Mouse (Mus musculus): ENCODE measurements around the gene Paqr8. TPM values are rescaled to one million over a fixed set of nuclear protein-coding genes. Genes with fewer than 3 reads are reported as not detected.
"Not testable (repeated sequence)": the region's sequence is repeated elsewhere in the genome, so short reads cannot be mapped to it uniquely, and the experiment has no call there.

Gene Paqr8
- polyA plus RNA-seq, 1 experiment from 2014 or later, result 8.4 TPM

DNA sequence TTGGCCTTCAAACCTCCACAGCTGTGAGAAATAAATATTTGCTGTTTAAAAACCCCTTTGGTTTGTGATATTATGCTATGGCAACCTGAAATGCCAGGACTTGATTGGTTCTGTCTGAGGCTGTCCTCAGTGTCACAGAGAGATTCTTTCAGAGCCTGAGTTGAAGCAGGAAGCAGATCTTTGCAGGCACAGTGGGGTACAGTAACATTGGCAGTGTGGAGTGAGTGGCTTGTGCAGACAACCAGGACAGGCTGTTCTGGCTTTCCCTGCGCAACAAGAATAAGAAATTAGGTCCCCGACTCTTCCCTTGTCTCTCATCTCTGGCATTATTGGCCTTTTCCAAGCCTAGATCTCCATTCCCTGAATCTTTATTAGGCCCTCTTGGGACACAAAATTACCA is 29.3 kb downstream of the Paqr8 start:
- Histone ChIP-seq H3K27me3 (ENCODE audit: control insufficient read depth, insufficient read depth, low read length) (no peaks in the 10 kb centered on the region), H3K9ac (ENCODE audit: low read length) (no peak overlapping the region), H3K4me1 (ENCODE audit: control insufficient read depth, insufficient read depth, low read length) (no peaks in the 10 kb centered on the region), H3K4me2 (ENCODE audit: low read depth) (no peak overlapping the region), H3K36me3 (ENCODE audit: control insufficient read depth, insufficient read depth, low read length) (no peaks in the 10 kb centered on the region), H3K4me3 (ENCODE audit: low read depth, low read length) (no peak overlapping the region), H3K9me3 (ENCODE audit: control insufficient read depth, low read length) (no peaks in the 10 kb centered on the region), H3K27ac (ENCODE audit: low read depth, low read length) (no peak overlapping the region)
- ATAC-seq (ENCODE audit: insufficient read depth, low FRiP score, low TSS enrichment) (no peak), DNase-seq (ENCODE audit: low spot score) (no peak)
- 89% methylated on average over 2 of the region's 2 CpGs for WGBS

DNA sequence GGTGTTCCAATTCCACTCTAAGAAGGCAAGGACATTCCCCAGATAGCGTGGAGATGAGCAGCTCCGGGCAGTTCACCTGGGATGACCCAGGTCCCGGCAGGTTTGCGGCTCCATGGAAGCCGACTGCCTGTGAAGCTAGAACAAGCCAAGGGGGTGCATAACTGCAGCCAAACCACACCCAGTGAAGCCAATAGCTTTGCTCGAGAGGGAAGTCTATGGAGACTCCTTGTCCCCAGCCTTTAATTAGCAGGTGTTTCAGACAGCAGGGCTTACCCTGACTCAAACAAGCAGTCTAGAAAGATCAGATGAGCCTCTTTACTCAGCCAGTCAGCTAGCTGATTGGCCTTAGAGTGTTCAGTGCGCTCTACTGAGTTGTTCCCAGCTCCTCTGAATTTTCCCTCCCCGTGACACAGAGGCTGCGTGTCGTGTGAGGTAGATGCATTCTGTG is 30.7 kb downstream of the Paqr8 start:
- DNase-seq (ENCODE audit: low spot score) (no peak), ATAC-seq (ENCODE audit: insufficient read depth, low FRiP score, low TSS enrichment) (no peak)
- H3K9ac ChIP-seq (ENCODE audit: low read length), result no peak overlapping the region
- H3K4me1 ChIP-seq (ENCODE audit: control insufficient read depth, insufficient read depth, low read length), result no peaks in the 10 kb centered on the region
- H3K27ac ChIP-seq (ENCODE audit: low read depth, low read length), result no peak overlapping the region
- H3K4me3 ChIP-seq (ENCODE audit: low read depth, low read length), result no peak overlapping the region
- WGBS, result 93% methylated on average over 10 of the region's 10 CpGs
- H3K27me3 ChIP-seq (ENCODE audit: control insufficient read depth, insufficient read depth, low read length), result no peaks in the 10 kb centered on the region
- H3K36me3 ChIP-seq (ENCODE audit: control insufficient read depth, insufficient read depth, low read length), result no peaks in the 10 kb centered on the region
- H3K9me3 ChIP-seq (ENCODE audit: control insufficient read depth, low read length), result no peaks in the 10 kb centered on the region
- no peak overlapping the region for H3K4me2 ChIP-seq (ENCODE audit: low read depth)

DNA sequence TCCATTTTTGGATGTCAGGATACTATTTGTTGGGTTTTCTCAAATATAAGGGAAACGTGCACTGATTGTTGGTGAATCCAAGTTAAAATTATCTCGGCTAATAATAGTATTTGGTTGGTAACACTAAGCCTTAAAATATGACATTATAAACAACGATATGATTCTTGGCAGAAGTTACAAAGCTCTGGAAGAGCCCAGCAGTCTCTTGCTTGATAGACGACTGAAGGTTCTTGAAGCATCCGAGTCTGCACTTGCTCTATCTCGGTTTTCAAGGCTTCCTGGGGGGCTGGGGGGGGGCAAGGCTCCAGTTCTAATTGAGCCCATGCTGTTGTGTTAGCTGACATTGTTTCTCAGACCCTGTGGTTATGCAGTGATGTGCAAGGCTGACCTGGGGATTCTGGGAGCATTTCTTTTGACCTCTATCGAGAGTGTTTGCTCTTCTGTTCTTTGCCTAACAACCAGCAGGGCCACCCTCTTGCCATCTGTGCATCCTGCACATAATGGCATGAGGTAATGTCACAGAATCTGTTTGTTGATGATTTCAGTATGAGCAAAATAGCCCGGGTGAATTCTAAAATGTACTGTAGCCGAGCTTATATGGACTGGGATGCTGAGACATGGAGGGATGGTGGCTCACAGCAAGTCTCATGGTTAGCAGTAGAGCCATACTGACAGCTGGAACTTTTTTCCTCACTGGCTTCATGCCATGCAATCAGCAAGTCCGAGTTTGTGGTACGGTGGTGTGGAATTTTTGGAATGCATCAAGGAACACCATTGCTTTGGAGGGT is 32.4 kb downstream of the Paqr8 start:
- DNase-seq (ENCODE audit: low spot score), result no peak
- WGBS, result 74% methylated on average over 11 of the region's 11 CpGs
- Histone ChIP-seq H3K27ac (ENCODE audit: low read depth, low read length) (no peak overlapping the region), H3K9ac (ENCODE audit: low read length) (no peak overlapping the region), H3K36me3 (ENCODE audit: control insufficient read depth, insufficient read depth, low read length) (no peaks in the 10 kb centered on the region), H3K4me1 (ENCODE audit: control insufficient read depth, insufficient read depth, low read length) (no peaks in the 10 kb centered on the region), H3K4me3 (ENCODE audit: low read depth, low read length) (no peak overlapping the region), H3K4me2 (ENCODE audit: low read depth) (no peak overlapping the region), H3K9me3 (ENCODE audit: control insufficient read depth, low read length) (no peaks in the 10 kb centered on the region), H3K27me3 (ENCODE audit: control insufficient read depth, insufficient read depth, low read length) (no peaks in the 10 kb centered on the region)
- ATAC-seq (ENCODE audit: insufficient read depth, low FRiP score, low TSS enrichment), result no peak

DNA sequence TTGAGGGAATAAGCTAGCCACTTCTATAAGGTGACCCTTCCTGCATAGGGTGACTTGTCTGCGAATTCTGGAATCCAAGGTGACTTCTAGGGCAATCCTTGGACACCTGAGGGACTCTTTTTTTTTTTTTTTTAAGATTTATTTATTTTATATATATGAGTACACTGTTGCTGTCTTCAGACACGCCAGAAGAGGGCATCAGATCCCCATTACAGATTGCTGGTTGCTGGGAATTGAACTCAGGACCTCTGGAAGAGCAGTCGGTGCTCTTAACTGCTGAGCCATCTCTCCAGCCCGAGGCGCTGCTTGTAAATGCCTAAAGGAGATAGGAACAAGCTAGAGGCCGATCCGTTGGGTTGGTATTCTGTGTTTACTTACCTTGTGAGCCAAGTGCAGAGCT is 34.9 kb downstream of the Paqr8 start:
- DNase-seq (ENCODE audit: low spot score); H3K36me3 ChIP-seq (ENCODE audit: control insufficient read depth, insufficient read depth, low read length); H3K9ac ChIP-seq (ENCODE audit: low read length); H3K4me2 ChIP-seq (ENCODE audit: low read depth); H3K4me3 ChIP-seq (ENCODE audit: low read depth, low read length); H3K27ac ChIP-seq (ENCODE audit: low read depth, low read length); H3K4me1 ChIP-seq (ENCODE audit: control insufficient read depth, insufficient read depth, low read length); ATAC-seq (ENCODE audit: insufficient read depth, low FRiP score, low TSS enrichment); H3K9me3 ChIP-seq (ENCODE audit: control insufficient read depth, low read length); H3K27me3 ChIP-seq (ENCODE audit: control insufficient read depth, insufficient read depth, low read length): not testable (repeated sequence)
- WGBS, result 79% methylated on average over 7 of the region's 7 CpGs

DNA sequence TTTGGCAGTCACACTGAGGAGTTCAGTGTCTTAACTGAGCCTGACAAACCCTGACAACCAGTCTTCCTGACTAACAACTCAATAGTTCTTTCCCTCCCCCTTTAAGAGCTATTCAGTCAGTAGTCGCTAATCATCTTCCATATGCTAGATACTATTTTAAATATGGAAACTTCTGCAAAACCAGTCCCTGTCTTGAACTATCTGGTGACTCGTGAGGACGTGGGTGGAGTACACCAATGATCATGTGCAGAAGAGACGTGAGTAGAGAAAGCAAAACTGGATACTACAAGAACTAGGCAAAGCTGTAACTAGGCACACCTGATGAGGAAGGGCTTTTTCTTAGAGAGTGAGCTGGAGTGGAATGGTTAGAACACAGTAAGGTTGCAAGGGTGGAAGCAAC is 35.5 kb downstream of the Paqr8 start:
- no peaks in the 10 kb centered on the region for H3K4me1 ChIP-seq (ENCODE audit: control insufficient read depth, insufficient read depth, low read length)
- no peaks in the 10 kb centered on the region for H3K9me3 ChIP-seq (ENCODE audit: control insufficient read depth, low read length)
- no peaks in the 10 kb centered on the region for H3K27me3 ChIP-seq (ENCODE audit: control insufficient read depth, insufficient read depth, low read length)
- H3K4me2 ChIP-seq (ENCODE audit: low read depth), result no peak overlapping the region
- DNase-seq (ENCODE audit: low spot score), result no peak
- WGBS, result 83% methylated on average over 4 of the region's 4 CpGs
- H3K36me3 ChIP-seq (ENCODE audit: control insufficient read depth, insufficient read depth, low read length), result no peaks in the 10 kb centered on the region
- H3K27ac ChIP-seq (ENCODE audit: low read depth, low read length), result no peak overlapping the region
- no peak overlapping the region for H3K9ac ChIP-seq (ENCODE audit: low read length)
- ATAC-seq (ENCODE audit: insufficient read depth, low FRiP score, low TSS enrichment), result no peak
- H3K4me3 ChIP-seq (ENCODE audit: low read depth, low read length), result no peak overlapping the region

DNA sequence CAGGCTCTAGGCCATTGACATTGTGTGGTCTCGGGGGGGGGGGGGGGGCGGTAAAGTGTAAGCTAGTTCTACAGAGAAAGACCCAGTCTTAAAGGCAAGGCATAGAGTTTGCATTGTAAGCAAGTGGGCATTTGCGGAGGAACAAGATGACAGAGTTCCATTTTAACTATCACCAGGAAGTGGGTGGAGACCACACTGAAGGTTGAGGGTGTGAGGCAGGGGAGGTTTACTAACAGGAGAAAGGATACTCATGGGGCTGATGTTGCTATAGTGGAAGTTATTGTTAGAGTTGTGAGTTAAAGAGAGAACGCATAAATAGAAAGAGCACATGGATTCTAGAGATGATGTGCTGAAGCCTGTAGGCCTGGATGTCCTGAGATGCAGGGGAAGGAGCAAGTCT is 36.0 kb downstream of the Paqr8 start:
- no peaks in the 10 kb centered on the region for H3K27me3 ChIP-seq (ENCODE audit: control insufficient read depth, insufficient read depth, low read length)
- H3K27ac ChIP-seq (ENCODE audit: low read depth, low read length), result no peak overlapping the region
- H3K9ac ChIP-seq (ENCODE audit: low read length), result no peak overlapping the region
- no peaks in the 10 kb centered on the region for H3K9me3 ChIP-seq (ENCODE audit: control insufficient read depth, low read length)
- H3K4me2 ChIP-seq (ENCODE audit: low read depth), result no peak overlapping the region
- WGBS, result 70% methylated on average over 4 of the region's 4 CpGs
- no peak for ATAC-seq (ENCODE audit: insufficient read depth, low FRiP score, low TSS enrichment)
- no peaks in the 10 kb centered on the region for H3K36me3 ChIP-seq (ENCODE audit: control insufficient read depth, insufficient read depth, low read length)
- DNase-seq (ENCODE audit: low spot score), result no peak
- no peak overlapping the region for H3K4me3 ChIP-seq (ENCODE audit: low read depth, low read length)
- H3K4me1 ChIP-seq (ENCODE audit: control insufficient read depth, insufficient read depth, low read length), result no peaks in the 10 kb centered on the region

DNA sequence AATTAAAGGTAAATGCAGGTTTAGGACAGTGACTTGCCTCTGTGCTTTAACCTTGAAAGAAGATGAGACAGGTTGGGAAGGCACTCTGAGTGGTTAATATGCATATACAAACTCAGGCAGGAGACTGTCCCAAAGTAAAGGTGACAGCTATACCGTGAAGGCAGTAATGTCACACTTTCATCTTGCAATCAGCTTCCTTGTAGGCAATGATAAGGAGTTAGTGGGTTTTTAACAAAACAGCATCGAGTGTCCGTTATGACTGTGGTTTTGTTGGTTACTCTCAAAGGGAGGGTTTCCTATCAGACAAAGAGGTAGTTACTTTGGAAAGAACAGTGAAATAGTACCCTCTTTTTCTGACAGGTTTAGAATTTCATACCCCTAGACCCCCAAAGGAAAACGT is 38.1 kb downstream of the Paqr8 start:
- Histone ChIP-seq H3K4me2 (ENCODE audit: low read depth) (no peak overlapping the region), H3K27me3 (ENCODE audit: control insufficient read depth, insufficient read depth, low read length) (no peaks in the 10 kb centered on the region), H3K9me3 (ENCODE audit: control insufficient read depth, low read length) (no peaks in the 10 kb centered on the region), H3K36me3 (ENCODE audit: control insufficient read depth, insufficient read depth, low read length) (no peaks in the 10 kb centered on the region), H3K9ac (ENCODE audit: low read length) (no peak overlapping the region), H3K4me3 (ENCODE audit: low read depth, low read length) (no peak overlapping the region), H3K4me1 (ENCODE audit: control insufficient read depth, insufficient read depth, low read length) (no peaks in the 10 kb centered on the region), H3K27ac (ENCODE audit: low read depth, low read length) (no peak overlapping the region)
- DNase-seq (ENCODE audit: low spot score), result no peak
- ATAC-seq (ENCODE audit: insufficient read depth, low FRiP score, low TSS enrichment), result no peak
- 57% methylated on average over 4 of the region's 4 CpGs for WGBS

DNA sequence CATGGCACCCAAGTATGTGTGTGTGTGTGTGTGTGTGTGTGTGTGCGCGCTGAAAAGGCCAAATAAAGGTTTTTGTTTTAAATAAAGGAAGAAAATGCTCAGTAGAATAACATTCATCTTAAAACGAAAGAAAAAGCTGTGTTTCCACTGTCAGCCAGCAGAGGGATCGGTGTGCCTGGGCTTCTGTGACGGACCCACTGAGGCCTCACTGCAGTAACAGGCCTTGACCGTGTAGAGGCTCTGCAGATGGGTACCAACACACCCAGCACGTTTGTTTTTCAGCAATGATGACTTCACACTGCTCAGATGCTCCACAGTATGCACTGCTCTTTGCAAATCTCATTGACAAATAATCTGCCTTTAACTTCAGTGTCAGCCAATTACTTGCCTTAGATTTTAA is 43.1 kb downstream of the Paqr8 start:
- DNase-seq (ENCODE audit: low spot score) (peak; percentile 54), ATAC-seq (ENCODE audit: insufficient read depth, low FRiP score, low TSS enrichment) (peak; percentile 83; the same call in 1 of the 2 replicates)
- WGBS, result 23% methylated on average over 7 of the region's 7 CpGs
- no peaks in the 10 kb centered on the region for H3K4me1 ChIP-seq (ENCODE audit: control insufficient read depth, insufficient read depth, low read length)
- no peaks in the 10 kb centered on the region for H3K27me3 ChIP-seq (ENCODE audit: control insufficient read depth, insufficient read depth, low read length)
- no peaks in the 10 kb centered on the region for H3K9me3 ChIP-seq (ENCODE audit: control insufficient read depth, low read length)
- H3K4me2 ChIP-seq (ENCODE audit: low read depth), result no peak overlapping the region
- peaks cover 3% of the 10 kb centered on the region; the same call in 1 of the 2 replicates for H3K36me3 ChIP-seq (ENCODE audit: control insufficient read depth, insufficient read depth, low read length)
- no peak overlapping the region for H3K4me3 ChIP-seq (ENCODE audit: low read depth, low read length)
- no peak overlapping the region for H3K27ac ChIP-seq (ENCODE audit: low read depth, low read length)
- H3K9ac ChIP-seq (ENCODE audit: low read length), result no peak overlapping the region

DNA sequence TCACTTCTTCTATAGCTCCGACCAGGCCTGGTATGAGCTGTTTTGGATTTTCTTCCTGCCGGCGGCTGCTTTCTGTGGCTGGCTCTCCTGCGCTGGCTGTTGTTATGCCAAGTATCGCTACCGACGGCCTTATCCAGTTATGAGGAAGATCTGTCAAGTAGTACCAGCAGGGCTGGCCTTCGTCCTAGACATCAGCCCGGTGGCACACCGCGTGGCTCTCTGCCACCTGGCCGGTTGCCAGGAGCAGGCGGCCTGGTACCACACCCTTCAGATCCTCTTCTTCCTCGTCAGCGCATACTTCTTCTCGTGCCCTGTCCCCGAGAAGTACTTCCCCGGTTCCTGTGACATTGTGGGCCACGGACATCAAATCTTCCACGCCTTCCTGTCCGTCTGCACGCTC is 44.7 kb downstream of the Paqr8 start:
- no peak for DNase-seq (ENCODE audit: low spot score)
- no peak overlapping the region for H3K4me2 ChIP-seq (ENCODE audit: low read depth)
- H3K4me1 ChIP-seq (ENCODE audit: control insufficient read depth, insufficient read depth, low read length), result no peaks in the 10 kb centered on the region
- no peak overlapping the region for H3K9ac ChIP-seq (ENCODE audit: low read length)
- H3K27ac ChIP-seq (ENCODE audit: low read depth, low read length), result no peak overlapping the region
- H3K27me3 ChIP-seq (ENCODE audit: control insufficient read depth, insufficient read depth, low read length), result no peaks in the 10 kb centered on the region
- WGBS, result 92% methylated on average over 22 of the region's 22 CpGs
- H3K4me3 ChIP-seq (ENCODE audit: low read depth, low read length), result no peak overlapping the region
- ATAC-seq (ENCODE audit: insufficient read depth, low FRiP score, low TSS enrichment), result no peak
- H3K9me3 ChIP-seq (ENCODE audit: control insufficient read depth, low read length), result no peaks in the 10 kb centered on the region
- H3K36me3 ChIP-seq (ENCODE audit: control insufficient read depth, insufficient read depth, low read length), result peaks cover 3% of the 10 kb centered on the region; the same call in 1 of the 2 replicates

Measured in neural tube, embryonic 11.5 days (tissue).